Mouse (Mus musculus): ENCODE data around the gene Zfp961. TPM values are rescaled to one million over a fixed set of nuclear protein-coding genes. Genes with fewer than 3 reads are reported as not detected.
A peak's percentile ranks its signal among the peaks of the same experiment; 100 is the strongest.
"Not testable (repeated sequence)": the region's sequence is repeated elsewhere in the genome, so short reads cannot be mapped to it uniquely, and the experiment has no call there.

Zfp961 gene
- 20.5 and 21.8 TPM in 2 replicates for polyA plus RNA-seq (2015; fragmentation: Nextera tagmentation; extraction: Ambion mirVana)

GRCm38 (mm10) chr8:71950482-71951221 is at the start of gene Zfp961:
Gene Zfp961, plus strand, starts transcription at chr8:71951038.
- ATAC-seq (replicated peaks): peak; percentile 100
- Histone ChIP-seq H3K4me3 (peak within 1 kb of the TSS; percentile 91), H3K27me3 (no peaks in the 10 kb centered on the region), H3K27ac (replicated peaks) (peak within 1 kb of the TSS; percentile 91), H3K36me3 (peaks cover 8% of the 10 kb centered on the region; the same call in 1 of the 2 replicates), H3K9me3 (peaks cover 9% of the 10 kb centered on the region), H3K4me2 (replicated peaks) (peak within 1 kb of the TSS; percentile 54), H3K4me1 (peaks cover 18% of the 10 kb centered on the region), H3K9ac (replicated peaks) (peak within 1 kb of the TSS; percentile 88)
- WGBS: 3% methylated on average over 34 of the region's 34 CpGs

- H3K4me3 ChIP-seq; H3K9me3 ChIP-seq; H3K27ac ChIP-seq (replicated peaks); ATAC-seq (replicated peaks); H3K9ac ChIP-seq (replicated peaks); H3K4me2 ChIP-seq (replicated peaks); H3K36me3 ChIP-seq; H3K27me3 ChIP-seq; H3K4me1 ChIP-seq: not testable (repeated sequence)
- WGBS: 81% methylated on average over 1 of the region's 1 CpGs
Observed at GRCm38 (mm10) chr8:71903084-71903483, 47.8 kb upstream of the Zfp961 start.

- 100% methylated on average over 1 of the region's 1 CpGs for WGBS
- no peak for ATAC-seq (replicated peaks)
Observed at GRCm38 (mm10) chr8:71906809-71907208, 44.0 kb upstream of the Zfp961 start.

GRCm38 (mm10) chr8:71907798-71908257 is 43.0 kb upstream of the Zfp961 start:
- WGBS: 92% methylated on average over 5 of the region's 5 CpGs
- Histone ChIP-seq H3K4me1 (peaks cover 6% of the 10 kb centered on the region), H3K9ac (replicated peaks) (no peak overlapping the region), H3K27me3 (no peaks in the 10 kb centered on the region), H3K36me3 (no peaks in the 10 kb centered on the region), H3K27ac (replicated peaks) (peak overlapping the region; percentile 98), H3K4me3 (peak overlapping the region; percentile 71), H3K4me2 (replicated peaks) (peak overlapping the region; percentile 54), H3K9me3 (no peaks in the 10 kb centered on the region)
- ATAC-seq (replicated peaks): no peak

More at GRCm38 (mm10) chr8:71906809-71907208, 44.0 kb upstream of the Zfp961 start:
- no peaks in the 10 kb centered on the region for H3K9me3 ChIP-seq
- no peak overlapping the region for H3K4me3 ChIP-seq
- H3K27me3 ChIP-seq: no peaks in the 10 kb centered on the region
- H3K27ac ChIP-seq (replicated peaks): no peak overlapping the region
- H3K36me3 ChIP-seq: no peaks in the 10 kb centered on the region
- H3K4me1 ChIP-seq: peaks cover 6% of the 10 kb centered on the region
- H3K4me2 ChIP-seq (replicated peaks): no peak overlapping the region
- H3K9ac ChIP-seq (replicated peaks): no peak overlapping the region

- Histone ChIP-seq H3K36me3 (peaks cover 3% of the 10 kb centered on the region), H3K9me3 (no peaks in the 10 kb centered on the region), H3K4me2 (replicated peaks) (peak within 1 kb of the TSS; percentile 54), H3K27ac (replicated peaks) (peak within 1 kb of the TSS; percentile 98), H3K27me3 (no peaks in the 10 kb centered on the region), H3K9ac (replicated peaks) (peak within 1 kb of the TSS; percentile 91), H3K4me1 (peaks cover 6% of the 10 kb centered on the region), H3K4me3 (peak within 1 kb of the TSS; percentile 71)
- peak; percentile 96 for ATAC-seq (replicated peaks)
- WGBS: 5% methylated on average over 47 of the region's 47 CpGs
Observed at GRCm38 (mm10) chr8:71908309-71909261, 42.3 kb upstream of the Zfp961 start, which contains the start of the genes Zfp882 and Zfp617. Gene Zfp882, plus strand, starts transcription at chr8:71908608. Gene Zfp617, plus strand, starts transcription at chr8:71908635.

- Histone ChIP-seq H3K9ac (replicated peaks) (no peak overlapping the region), H3K9me3 (no peaks in the 10 kb centered on the region), H3K4me1 (peaks cover 6% of the 10 kb centered on the region), H3K4me3 (no peak overlapping the region), H3K36me3 (peaks cover 37% of the 10 kb centered on the region), H3K27ac (replicated peaks) (no peak overlapping the region), H3K27me3 (no peaks in the 10 kb centered on the region), H3K4me2 (replicated peaks) (no peak overlapping the region)
- WGBS: 93% methylated on average over 2 of the region's 2 CpGs
- no peak for ATAC-seq (replicated peaks)
Observed at GRCm38 (mm10) chr8:71912286-71912685, 38.6 kb upstream of the Zfp961 start.

- ATAC-seq (replicated peaks): peak; percentile 99
- H3K36me3 ChIP-seq: peaks cover 8% of the 10 kb centered on the region; the same call in 1 of the 2 replicates
- WGBS: under 1% methylated on average over 57 of the region's 57 CpGs
Observed at GRCm38 (mm10) chr8:71922567-71923401, 28.1 kb upstream of the Zfp961 start.

GRCm38 (mm10) chr8:71925791-71926190 is 25.0 kb upstream of the Zfp961 start:
- Histone ChIP-seq H3K4me1 (peaks cover 17% of the 10 kb centered on the region), H3K36me3 (peaks cover 22% of the 10 kb centered on the region), H3K9ac (replicated peaks) (no peak overlapping the region), H3K4me2 (replicated peaks) (no peak overlapping the region), H3K9me3 (no peaks in the 10 kb centered on the region), H3K27me3 (no peaks in the 10 kb centered on the region), H3K27ac (replicated peaks) (no peak overlapping the region), H3K4me3 (no peak overlapping the region)
- ATAC-seq (replicated peaks): no peak
- 97% methylated on average over 5 of the region's 5 CpGs for WGBS

More at GRCm38 (mm10) chr8:71922567-71923401, 28.1 kb upstream of the Zfp961 start:
- H3K4me1 ChIP-seq: peaks cover 17% of the 10 kb centered on the region
- H3K4me2 ChIP-seq (replicated peaks): peak overlapping the region; percentile 80
- H3K27me3 ChIP-seq: no peaks in the 10 kb centered on the region
- no peaks in the 10 kb centered on the region for H3K9me3 ChIP-seq
- peak overlapping the region; percentile 98 for H3K27ac ChIP-seq (replicated peaks)
- peak overlapping the region; percentile 86 for H3K4me3 ChIP-seq
- H3K9ac ChIP-seq (replicated peaks): peak overlapping the region; percentile 91

GRCm38 (mm10) chr8:71926551-71926950 is 24.3 kb upstream of the Zfp961 start:
- H3K4me1 ChIP-seq: peaks cover 17% of the 10 kb centered on the region
- H3K36me3 ChIP-seq: peaks cover 29% of the 10 kb centered on the region
- no peak overlapping the region for H3K9ac ChIP-seq (replicated peaks)
- H3K27me3 ChIP-seq: no peaks in the 10 kb centered on the region
- no peaks in the 10 kb centered on the region for H3K9me3 ChIP-seq
- WGBS: 92% methylated on average over 3 of the region's 3 CpGs
- no peak overlapping the region for H3K27ac ChIP-seq (replicated peaks)
- H3K4me3 ChIP-seq: no peak overlapping the region
- no peak overlapping the region for H3K4me2 ChIP-seq (replicated peaks)
- ATAC-seq (replicated peaks): no peak

GRCm38 (mm10) chr8:71927779-71928178 is 23.1 kb upstream of the Zfp961 start:
- ATAC-seq (replicated peaks): no peak
- peaks cover 33% of the 10 kb centered on the region for H3K36me3 ChIP-seq
- no peaks in the 10 kb centered on the region for H3K9me3 ChIP-seq
- no peak overlapping the region for H3K4me2 ChIP-seq (replicated peaks)
- peaks cover 13% of the 10 kb centered on the region for H3K4me1 ChIP-seq
- H3K9ac ChIP-seq (replicated peaks): no peak overlapping the region
- H3K4me3 ChIP-seq: no peak overlapping the region
- no peak overlapping the region for H3K27ac ChIP-seq (replicated peaks)
- H3K27me3 ChIP-seq: no peaks in the 10 kb centered on the region

GRCm38 (mm10) chr8:71938037-71938436 is 12.8 kb upstream of the Zfp961 start:
- not testable (repeated sequence) for H3K4me1 ChIP-seq; H3K4me3 ChIP-seq; H3K27me3 ChIP-seq; H3K9me3 ChIP-seq; ATAC-seq (replicated peaks); H3K9ac ChIP-seq (replicated peaks); H3K27ac ChIP-seq (replicated peaks); H3K4me2 ChIP-seq (replicated peaks)
- H3K36me3 ChIP-seq: peaks cover 10% of the 10 kb centered on the region
- WGBS: 88% methylated on average over 2 of the region's 2 CpGs

Data from forebrain, embryonic 15.5 days (tissue).